Mouse (Mus musculus) thymus, adult 2 months (tissue): ENCODE data around the gene Map4k3. TPM values are rescaled to one million over a fixed set of nuclear protein-coding genes. Genes with fewer than 3 reads are reported as not detected.
A peak's percentile ranks its signal among the peaks of the same experiment; 100 is the strongest.
"Not testable (repeated sequence)": the region's sequence is repeated elsewhere in the genome, so short reads cannot be mapped to it uniquely, and the experiment has no call there.

ENCODE experiments used
- DNase-seq: peaks from one replicate; pipeline ENCODE4 v3.0.0; 2021
- H3K27ac ChIP-seq: fragments of 200-500 bp; 2 replicates; pipeline ENCODE4 v1.5.1; 2012; ENCODE audit warnings: low read length, control low read depth; ENCODE audit not compliant: control insufficient read depth, insufficient read depth
- H3K27me3 ChIP-seq: fragments of 200-500 bp; 2 replicates; pipeline ENCODE4 v1.6.1; 2012; ENCODE audit warnings: mild to moderate bottlenecking, low read length, moderate library complexity, mixed read lengths; ENCODE audit not compliant: control insufficient read depth, insufficient read depth
- H3K36me3 ChIP-seq: fragments of 200-500 bp; 2 replicates; pipeline ENCODE4 v1.6.1; 2012; ENCODE audit warnings: mild to moderate bottlenecking, low read length, moderate library complexity; ENCODE audit not compliant: control insufficient read depth, insufficient read depth
- H3K4me1 ChIP-seq: fragments of 200-500 bp; replicated peaks from 2 replicates; pipeline ENCODE4 v1.6.1; 2012; ENCODE audit warnings: low read length; ENCODE audit not compliant: control insufficient read depth, insufficient read depth
- H3K4me3 ChIP-seq: fragments of 200-500 bp; 2 replicates; pipeline ENCODE4 v1.5.1; 2012; ENCODE audit warnings: mild to moderate bottlenecking, low read length, control low read depth, moderate library complexity; ENCODE audit not compliant: control insufficient read depth, insufficient read depth
- CTCF ChIP-seq: fragments of 200-500 bp; IDR thresholded peaks from 2 replicates; pipeline ENCODE4 v1.5.1; 2012; ENCODE audit warnings: mild to moderate bottlenecking, control low read depth, low read length, moderate library complexity, borderline replicate concordance; ENCODE audit not compliant: control insufficient read depth, poor library complexity, insufficient read depth; ENCODE audit errors: extremely low read depth
- POLR2A ChIP-seq: fragments of 200-500 bp; IDR thresholded peaks from 2 replicates; pipeline ENCODE4 v1.6.1; 2012; ENCODE audit warnings: mild to moderate bottlenecking, low read length, control low read depth, moderate library complexity; ENCODE audit not compliant: control insufficient read depth, poor library complexity, insufficient read depth; ENCODE audit errors: extremely low read depth
- WGBS: fragments of 180-500 bp; shearing (Covaris S2); methylation state at CpG from one replicate; pipeline ENCODE4 v1.1.7; 2018; 5-methylcytosine and 5-hydroxymethylcytosine counted together
- polyA plus RNA-seq: library from polyadenylated mRNA; depleted of rRNA; stranded (reverse); fragments of >200 nt; gene quantifications from 2 replicates; pipeline ENCODE4 v1.2.3, GENCODE M21; 2012

Gene Map4k3
- polyA plus RNA-seq, 1 experiment: 5.9 TPM

GRCm38 (mm10) chr17:80568842-80569601 is 159.3 kb downstream of the Map4k3 start:
- WGBS: 94% methylated on average over 6 of the region's 6 CpGs
- H3K27ac ChIP-seq: no peak overlapping the region
- no peaks in the 10 kb centered on the region for H3K27me3 ChIP-seq
- peaks cover 16% of the 10 kb centered on the region for H3K36me3 ChIP-seq
- DNase-seq: no peak
- H3K4me1 ChIP-seq: 0 out of 2 replicates have a peak, but pooled peaks cover 4% of the 10 kb centered on the region
- H3K4me3 ChIP-seq: no peak overlapping the region
- TF ChIP-seq CTCF: no peak
- TF ChIP-seq POLR2A: no peak

GRCm38 (mm10) chr17:80568441-80568840 is 159.8 kb downstream of the Map4k3 start:
- 92% methylated on average over 2 of the region's 2 CpGs for WGBS
- TF ChIP-seq POLR2A: no peak
- no peak for TF ChIP-seq CTCF
- H3K27me3 ChIP-seq: no peaks in the 10 kb centered on the region

GRCm38 (mm10) chr17:80564611-80564924 is 163.7 kb downstream of the Map4k3 start:
- TF ChIP-seq CTCF (no peak), POLR2A (no peak)
- H3K27ac ChIP-seq: peak overlapping the region; percentile 73
- peak; percentile 47 for DNase-seq
- H3K36me3 ChIP-seq: peaks cover 16% of the 10 kb centered on the region
- WGBS: 5% methylated on average over 3 of the region's 3 CpGs
- H3K4me3 ChIP-seq: peak overlapping the region; percentile 93
- no peaks in the 10 kb centered on the region for H3K27me3 ChIP-seq
- 0 out of 2 replicates have a peak, but pooled peaks cover 6% of the 10 kb centered on the region for H3K4me1 ChIP-seq

More at GRCm38 (mm10) chr17:80568441-80568840, 159.8 kb downstream of the Map4k3 start:
- H3K4me3 ChIP-seq: no peak overlapping the region
- no peak overlapping the region for H3K27ac ChIP-seq
- DNase-seq: no peak
- 0 out of 2 replicates have a peak, but pooled peaks cover 4% of the 10 kb centered on the region for H3K4me1 ChIP-seq
- H3K36me3 ChIP-seq: peaks cover 16% of the 10 kb centered on the region

GRCm38 (mm10) chr17:80563762-80564610 is 164.3 kb downstream of the Map4k3 start:
- Histone ChIP-seq H3K27ac (peak overlapping the region; percentile 73), H3K36me3 (peaks cover 16% of the 10 kb centered on the region), H3K4me3 (peak overlapping the region; percentile 93)
- H3K4me1 ChIP-seq, H3K27me3 ChIP-seq: not testable (repeated sequence)
- peak; percentile 51 for DNase-seq
- 23% methylated on average over 27 of the region's 27 CpGs for WGBS

- Histone ChIP-seq H3K4me1 (0 out of 2 replicates have a peak, but pooled peaks cover 6% of the 10 kb centered on the region), H3K27me3 (no peaks in the 10 kb centered on the region), H3K36me3 (peaks cover 9% of the 10 kb centered on the region; the same call in 1 of the 2 replicates), H3K4me3 (no peak overlapping the region), H3K27ac (no peak overlapping the region)
- DNase-seq: no peak
- TF ChIP-seq POLR2A: no peak
- TF ChIP-seq CTCF: no peak
- 93% methylated on average over 5 of the region's 5 CpGs for WGBS
Observed at GRCm38 (mm10) chr17:80562792-80563191, 165.5 kb downstream of the Map4k3 start.

GRCm38 (mm10) chr17:80560669-80561401 is 167.4 kb downstream of the Map4k3 start:
- Histone ChIP-seq H3K4me3 (no peak overlapping the region), H3K27ac (no peak overlapping the region), H3K4me1 (peaks cover 7% of the 10 kb centered on the region), H3K27me3 (no peaks in the 10 kb centered on the region), H3K36me3 (peaks cover 4% of the 10 kb centered on the region; the same call in 1 of the 2 replicates)
- 17% methylated on average over 12 of the region's 12 CpGs for WGBS
- peak; percentile 83 for DNase-seq
- no peak for TF ChIP-seq POLR2A
- 0 out of 2 replicates have a peak, but pooled peaks have one; percentile 57 for TF ChIP-seq CTCF
